Mouse (Mus musculus) spleen, postnatal 0 days (tissue): ENCODE data around the gene Fam84a. TPM values are rescaled to one million over a fixed set of nuclear protein-coding genes. Genes with fewer than 3 reads are reported as not detected.

Experiments
- polyA plus RNA-seq: library from polyadenylated mRNA; unstranded; fragments of >200 nt; fragmentation: Nextera tagmentation; extraction: Ambion mirVana; gene quantifications from 2 replicates; pipeline ENCODE4 v1.2.1, GENCODE M21; 2015

The Fam84a gene
- 6.3 and 6.5 TPM in 2 replicates for polyA plus RNA-seq

DNA sequence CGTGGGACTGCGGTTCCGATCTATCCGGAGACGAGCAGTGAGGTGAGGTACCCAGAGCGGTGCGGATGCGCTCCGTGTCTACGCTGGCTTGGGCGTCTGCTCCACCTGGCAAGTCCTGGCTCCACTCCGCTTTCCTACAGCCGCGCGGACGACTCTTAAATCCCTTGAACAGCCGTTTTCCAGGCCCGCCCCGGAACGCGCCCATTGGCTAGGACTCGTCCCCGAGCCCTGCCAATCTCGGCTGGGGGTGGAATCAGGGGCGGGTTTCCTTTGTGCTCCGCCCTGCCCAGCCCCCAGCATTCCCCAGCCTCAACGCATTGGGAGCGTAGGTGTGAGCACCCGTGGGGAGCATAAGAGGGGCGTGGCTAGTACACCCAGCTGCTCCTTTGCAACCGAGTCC lies at the start of gene Fam84a:
TSS of gene Fam84a (minus strand) at position 134 of the 400 bp plus-strand sequence.

